Mouse (Mus musculus): ENCODE results near the gene Sik1.

Gene Sik1

GRCm38 (mm10) chr17:31805585-31805984, 50.0 kb downstream of the Sik1 start:
- no peak for DNase-seq

GRCm38 (mm10) chr17:31802272-31803017, 53.2 kb downstream of the Sik1 start:
- no peak for DNase-seq

GRCm38 (mm10) chr17:31800852-31801363, 54.7 kb downstream of the Sik1 start:
- DNase-seq = no peak

- no peak for DNase-seq
Observed at GRCm38 (mm10) chr17:31795893-31796292, 59.7 kb downstream of the Sik1 start.

All from kidney, postnatal 25 days (tissue).